Mouse (Mus musculus) olfactory bulb, adult 2 months (tissue): ENCODE measurements around the gene Cux2.

ENCODE experiments used
- CTCF ChIP-seq: fragments of 200-500 bp; IDR thresholded peaks from 2 replicates; pipeline ENCODE4 v1.5.1; 2012; ENCODE audit warnings: low read depth, mild to moderate bottlenecking, low read length, moderate library complexity; ENCODE audit not compliant: insufficient read depth
- POLR2A ChIP-seq: fragments of 200-500 bp; IDR thresholded peaks from 2 replicates; pipeline ENCODE4 v1.6.1; 2012; ENCODE audit warnings: mild to moderate bottlenecking, low read depth, low read length, moderate library complexity; ENCODE audit not compliant: insufficient read depth

DNA sequence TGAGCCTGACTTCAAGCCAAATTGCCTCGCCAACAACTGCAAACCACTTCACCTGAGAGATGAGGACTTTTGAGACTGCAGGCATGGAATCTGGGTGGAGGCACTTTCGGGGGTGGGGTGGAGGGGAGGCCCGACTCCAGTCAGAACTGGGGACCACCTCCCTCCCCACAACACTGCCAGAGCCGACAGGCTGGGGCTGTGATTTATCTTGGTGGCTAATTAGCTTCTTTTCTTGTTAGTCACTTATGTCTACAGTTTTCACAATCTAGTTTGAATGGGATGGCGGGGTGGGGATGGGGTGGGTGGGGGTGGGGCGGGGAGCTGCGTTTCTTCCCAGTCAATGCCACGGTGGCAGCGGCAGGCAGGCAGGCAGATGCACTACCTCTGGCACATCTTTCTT lies 125.5 kb downstream of the Cux2 start:
- TF ChIP-seq CTCF = no peak
- no peak for TF ChIP-seq POLR2A
